Mouse (Mus musculus) cerebellum, adult (tissue): ENCODE measurements around the gene Rftn2.
A peak's percentile ranks its signal among the peaks of the same experiment; 100 is the strongest.

Source experiments
- ATAC-seq: cut with Nextera tagmentation; 2 replicates; pipeline ENCODE4 v1.9.2; 2017; ENCODE audit warnings: mild to moderate bottlenecking, moderate library complexity, mixed read lengths; ENCODE audit not compliant: insufficient number of reproducible peaks, low FRiP score, low TSS enrichment

The Rftn2 gene

GRCm38 (mm10) chr1:55212771-55213170, 13.8 kb downstream of the Rftn2 start:
- no peak for ATAC-seq

GRCm38 (mm10) chr1:55211081-55211480, 15.5 kb downstream of the Rftn2 start:
- no peak for ATAC-seq

GRCm38 (mm10) chr1:55210202-55210965, 16.2 kb downstream of the Rftn2 start:
- no peak for ATAC-seq

- no peak for ATAC-seq
Observed at GRCm38 (mm10) chr1:55208500-55209140, 18.0 kb downstream of the Rftn2 start.

- no peak for ATAC-seq
Observed at GRCm38 (mm10) chr1:55207561-55207960, 19.0 kb downstream of the Rftn2 start.

- no peak for ATAC-seq
Observed at GRCm38 (mm10) chr1:55205808-55206327, 20.7 kb downstream of the Rftn2 start.

- ATAC-seq: peak; percentile 36; the same call in 1 of the 2 replicates
Observed at GRCm38 (mm10) chr1:55201850-55202752, 24.5 kb downstream of the Rftn2 start.

- no peak for ATAC-seq
Observed at GRCm38 (mm10) chr1:55198719-55199118, 27.9 kb downstream of the Rftn2 start.

GRCm38 (mm10) chr1:55196327-55197003, 30.1 kb downstream of the Rftn2 start:
- ATAC-seq: no peak

- no peak for ATAC-seq
Observed at GRCm38 (mm10) chr1:55195021-55195420, 31.6 kb downstream of the Rftn2 start.

GRCm38 (mm10) chr1:55194064-55194915, 32.3 kb downstream of the Rftn2 start:
- no peak for ATAC-seq

- ATAC-seq: no peak
Observed at GRCm38 (mm10) chr1:55193316-55193715, 33.3 kb downstream of the Rftn2 start.

GRCm38 (mm10) chr1:55192824-55193223, 33.8 kb downstream of the Rftn2 start:
- ATAC-seq: no peak

GRCm38 (mm10) chr1:55192015-55192414, 34.6 kb downstream of the Rftn2 start:
- no peak for ATAC-seq

- no peak for ATAC-seq
Observed at GRCm38 (mm10) chr1:55186592-55187210, 39.9 kb downstream of the Rftn2 start.

GRCm38 (mm10) chr1:55185718-55186117, 40.9 kb downstream of the Rftn2 start:
- no peak for ATAC-seq

- no peak for ATAC-seq
Observed at GRCm38 (mm10) chr1:55182392-55182791, 44.2 kb downstream of the Rftn2 start.

- ATAC-seq: no peak
Observed at GRCm38 (mm10) chr1:55179917-55180566, 46.5 kb downstream of the Rftn2 start.
